Mouse (Mus musculus): ENCODE measurements around the gene Uba5. TPM values are rescaled to one million over a fixed set of nuclear protein-coding genes. Genes with fewer than 3 reads are reported as not detected.

Gene Uba5
- total RNA-seq, 2 experiments from 2014 or later = 15.6 to 17.4 TPM

DNA sequence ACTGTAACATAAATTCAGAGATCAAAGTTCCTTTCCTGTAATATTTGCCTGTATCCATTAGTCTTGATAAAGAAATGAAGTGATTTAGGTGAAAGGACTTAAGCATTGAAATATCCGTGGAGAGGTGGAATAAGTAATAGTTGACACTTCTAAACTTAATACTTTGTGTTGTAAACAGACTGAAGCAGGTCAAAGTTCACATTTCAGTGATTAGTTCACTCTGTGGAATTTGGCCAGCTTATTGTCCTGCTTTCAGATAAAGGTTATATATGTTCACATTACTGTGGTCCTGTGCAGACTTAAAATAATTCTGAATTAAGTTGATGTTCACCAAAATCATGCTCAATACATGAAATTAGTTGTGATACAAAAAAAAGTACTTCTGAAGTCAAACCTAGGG lies 1.6 kb upstream of the Uba5 start:
- intact Hi-C loops (cut with DNase I) = loop anchor here (5.0 kb wide), 1 partner anchor 198 kb away; the partner anchor contains the start of gene Dnajc13
- DNase-seq = no peak

GRCm38 (mm10) chr9:104063244-104063961 lies 469 bp upstream of the Uba5 start, which contains the start of gene Acad11:
Gene Acad11 (plus strand): TSS chr9:104063377.
- intact Hi-C loops (cut with DNase I) = loop anchor here (1.0 to 5.0 kb wide), 2 partner anchors 61 to 199 kb away; partner anchors contain the start of genes Dnajc13 and Nphp3
- DNase-seq = peak; percentile 87 to 93

GRCm38 (mm10) chr9:104051028-104051427 lies 11.9 kb downstream of the Uba5 start:
- intact Hi-C loops (cut with DNase I) = no loop called here
- DNase-seq = no peak

DNA sequence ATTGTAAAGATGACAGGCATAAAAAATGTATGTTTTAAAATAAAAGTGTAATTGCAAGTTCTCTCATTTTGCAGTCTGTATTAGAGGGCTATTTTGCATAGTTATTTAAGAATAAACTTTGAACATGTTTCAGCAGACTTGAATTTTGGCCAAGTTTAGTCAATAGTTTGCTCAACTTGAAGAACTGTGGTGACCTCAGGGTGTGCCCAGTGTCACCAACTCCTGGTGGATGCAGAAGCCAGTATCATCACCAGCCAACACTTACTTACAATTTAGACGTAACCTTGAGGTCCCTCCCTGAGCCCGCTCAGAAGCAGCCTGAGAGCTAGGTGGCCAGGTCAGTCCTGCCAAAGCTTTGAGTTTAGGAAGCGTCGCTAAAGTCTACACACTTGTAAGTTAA lies 19.3 kb downstream of the Uba5 start:
- DNase-seq = no peak
- intact Hi-C loops (cut with DNase I) = no loop called here

DNA sequence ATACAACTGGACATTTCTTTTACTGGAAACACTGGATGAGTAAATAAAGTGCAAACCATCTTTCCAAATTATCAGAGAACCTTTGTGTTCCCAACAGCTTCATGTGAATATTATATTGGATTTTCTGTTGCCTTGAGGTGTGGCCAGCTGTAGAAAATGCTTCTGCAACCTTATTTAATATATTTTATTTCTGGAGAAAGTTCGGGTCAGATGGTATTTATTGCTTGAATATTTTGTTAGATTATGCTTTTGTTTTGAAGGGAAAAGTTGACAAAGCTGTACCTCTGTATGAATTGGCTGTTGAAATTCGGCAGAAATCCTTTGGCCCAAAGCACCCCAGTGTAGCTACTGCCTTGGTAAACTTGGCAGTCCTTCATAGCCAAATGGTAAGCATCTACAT lies 22.6 kb downstream of the Uba5 start, which contains the start of gene Gm28305:
Gm28305 (plus strand) TSS at position 301 of the 400 bp plus-strand sequence.
- DNase-seq = no peak
- intact Hi-C loops (cut with DNase I) = no loop called here

DNA sequence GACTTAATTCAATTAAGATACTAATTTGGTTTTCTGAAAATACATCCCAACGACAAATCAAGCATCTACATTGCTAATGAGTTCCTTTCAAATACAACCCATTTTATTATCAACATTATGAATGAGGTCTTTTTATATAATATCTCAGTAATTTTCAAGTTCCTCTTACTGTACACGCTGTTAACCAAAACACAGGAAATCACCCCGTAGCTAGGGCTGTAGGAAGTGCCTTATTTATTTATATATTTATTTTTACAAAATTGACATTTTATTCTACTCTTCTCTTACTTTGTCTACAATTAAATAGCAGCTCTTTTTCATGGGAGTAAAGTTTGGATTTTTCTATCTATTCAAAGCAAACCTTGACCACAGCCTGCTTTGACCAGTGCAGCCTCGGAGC lies 23.2 kb downstream of the Uba5 start:
- DNase-seq = no peak
- intact Hi-C loops (cut with DNase I) = no loop called here

- no peak for DNase-seq
- intact Hi-C loops (cut with DNase I) = no loop called here
Measured at GRCm38 (mm10) chr9:104039031-104039695, 23.8 kb downstream of the Uba5 start.

DNA sequence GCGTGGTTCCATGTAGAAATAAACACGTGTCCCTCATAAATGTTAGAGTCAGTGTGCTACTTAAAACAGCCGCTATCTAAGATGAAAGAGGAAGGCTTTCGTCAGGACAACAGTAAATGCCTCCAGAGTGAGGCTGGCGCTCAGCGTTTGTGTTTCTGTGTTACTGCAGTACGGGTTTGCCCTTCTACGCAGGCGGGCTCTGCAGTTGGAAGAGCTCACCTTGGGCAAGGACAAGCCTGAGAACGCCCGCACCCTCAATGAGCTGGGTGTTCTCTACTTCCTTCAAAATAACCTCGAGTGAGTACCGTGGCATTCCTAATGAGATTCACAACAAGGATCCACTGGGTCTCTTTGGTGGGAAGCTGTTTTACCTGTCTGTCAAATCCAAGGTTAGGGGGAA lies 24.7 kb downstream of the Uba5 start:
- DNase-seq = no peak
- intact Hi-C loops (cut with DNase I) = no loop called here

- DNase-seq = peak; percentile 66 to 80
- intact Hi-C loops (cut with DNase I) = no loop called here
Measured at GRCm38 (mm10) chr9:104035261-104036015, 27.5 kb downstream of the Uba5 start.

GRCm38 (mm10) chr9:104034718-104035117 lies 28.2 kb downstream of the Uba5 start:
- intact Hi-C loops (cut with DNase I) = no loop called here
- DNase-seq = no peak

- no peak for DNase-seq
- intact Hi-C loops (cut with DNase I) = no loop called here
Measured at GRCm38 (mm10) chr9:104034231-104034630, 28.7 kb downstream of the Uba5 start.

GRCm38 (mm10) chr9:104029861-104030260 lies 33.1 kb downstream of the Uba5 start:
- intact Hi-C loops (cut with DNase I) = no loop called here
- DNase-seq = no peak

DNA sequence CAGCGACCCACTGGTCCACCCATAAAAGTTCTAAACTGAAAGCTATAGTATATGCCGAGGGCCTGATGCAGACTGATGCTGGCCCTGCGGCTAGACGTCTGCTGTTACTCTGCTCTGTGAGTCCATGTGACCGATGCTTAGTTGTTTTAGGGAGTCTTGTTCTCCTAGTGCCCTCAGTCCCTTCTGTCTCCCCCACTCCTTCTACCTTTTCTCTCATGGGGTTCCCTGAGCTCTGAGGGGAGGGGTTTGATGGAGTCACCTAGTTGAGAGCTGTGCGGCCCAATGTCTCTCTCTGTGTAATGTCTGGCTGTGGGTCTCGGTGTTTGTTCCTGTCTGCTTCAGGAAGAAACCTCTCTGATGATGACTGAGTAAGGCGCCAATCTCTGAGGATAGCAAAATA lies 35.7 kb downstream of the Uba5 start:
- intact Hi-C loops (cut with DNase I) = no loop called here
- no peak for DNase-seq

DNA sequence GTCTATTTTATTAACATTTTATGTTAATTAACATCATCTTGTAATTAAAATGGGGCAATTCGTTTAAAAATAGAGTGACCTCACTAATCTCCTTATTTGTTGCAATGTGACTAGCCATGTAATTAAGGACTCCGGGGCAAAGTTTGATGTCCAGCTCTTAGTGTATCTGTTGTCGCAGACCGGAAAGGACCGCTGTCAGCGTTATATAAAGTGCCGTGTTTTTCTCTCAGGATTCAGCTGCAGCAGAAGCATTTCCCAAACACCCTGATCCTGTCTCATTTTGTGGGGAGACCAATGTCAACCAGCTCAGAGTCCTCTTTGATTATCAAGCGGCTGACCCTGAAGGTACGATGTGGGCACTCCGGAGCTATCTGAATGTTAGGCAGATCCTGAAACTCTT lies 41.9 kb downstream of the Uba5 start:
- DNase-seq = no peak
- intact Hi-C loops (cut with DNase I) = no loop called here

GRCm38 (mm10) chr9:104014526-104014925 lies 48.4 kb downstream of the Uba5 start:
- intact Hi-C loops (cut with DNase I) = no loop called here

GRCm38 (mm10) chr9:104002913-104003330 lies 60.0 kb downstream of the Uba5 start:
- peak in 1 of 2 experiments; percentile 65 for DNase-seq
- intact Hi-C loops (cut with DNase I) = loop anchor here (1.0 to 5.0 kb wide), 3 partner anchors 60 to 801 kb away; partner anchors contain the start of genes Acad11, Cdv3, Srprb and Uba5

More at GRCm38 (mm10) chr9:104014526-104014925, 48.4 kb downstream of the Uba5 start:
- no peak for DNase-seq

GRCm38 (mm10) chr9:104001921-104002859 lies 60.7 kb downstream of the Uba5 start, which contains the start of gene Nphp3:
Gene Nphp3 (plus strand): TSS chr9:104002544.
- intact Hi-C loops (cut with DNase I) = loop anchor here (1.0 to 5.0 kb wide), 3 partner anchors 61 to 800 kb away; partner anchors contain the start of genes Acad11, Cdv3, Srprb and Uba5
- peak; percentile 99 for DNase-seq

- intact Hi-C loops (cut with DNase I) = loop anchor here (5.0 kb wide), 2 partner anchors 633 to 798 kb away; partner anchors contain the start of genes Cdv3 and Srprb
- DNase-seq = no peak
Measured at GRCm38 (mm10) chr9:104000601-104001000, 62.3 kb downstream of the Uba5 start.
